Mouse (Mus musculus) liver, adult 2 months (tissue): ENCODE measurements at regions not wholly inside any gene's neighbourhood (a gene's known extent, or its start where the extent isn't known, plus 50 kb on each side); places are given as distances from the start of the nearest gene placed in this dataset.

Experiments
- CTCF ChIP-seq: fragments of 200-500 bp; IDR thresholded peaks from 2 replicates; pipeline ENCODE4 v1.5.1; 2011; ENCODE audit warnings: low read depth, low read length, control low read depth
- POLR2A ChIP-seq: fragments of 200-500 bp; IDR thresholded peaks from 2 replicates; pipeline ENCODE4 v1.6.1; 2011; ENCODE audit warnings: low read length, control low read depth; ENCODE audit not compliant: insufficient read depth; ENCODE audit errors: extremely low read depth

DNA sequence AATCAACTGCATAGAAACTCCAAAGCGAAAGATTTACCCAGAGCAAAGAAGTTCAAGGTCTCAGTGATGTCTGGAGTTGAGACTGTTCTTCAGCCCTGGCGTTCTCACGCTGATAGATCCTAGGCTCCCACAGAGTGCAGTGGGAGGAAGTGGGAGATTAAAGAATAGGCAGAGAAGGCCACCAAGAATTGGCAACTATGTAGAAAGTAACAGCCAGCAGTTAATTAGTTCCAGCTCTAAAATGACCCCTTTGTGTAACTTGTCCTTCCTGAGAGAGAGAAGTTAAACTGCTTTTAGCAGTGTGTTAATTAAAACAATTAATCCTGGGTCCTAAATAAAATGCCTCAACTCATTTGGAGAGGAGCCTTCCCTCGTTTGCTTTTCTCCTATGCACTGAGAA lies 73.7 kb upstream of the Tspan7 start:
- TF ChIP-seq CTCF = no peak
- TF ChIP-seq POLR2A = no peak
